8 mouse cellular contexts compared by ENCODE assay signal in the genomic region with DNA sequence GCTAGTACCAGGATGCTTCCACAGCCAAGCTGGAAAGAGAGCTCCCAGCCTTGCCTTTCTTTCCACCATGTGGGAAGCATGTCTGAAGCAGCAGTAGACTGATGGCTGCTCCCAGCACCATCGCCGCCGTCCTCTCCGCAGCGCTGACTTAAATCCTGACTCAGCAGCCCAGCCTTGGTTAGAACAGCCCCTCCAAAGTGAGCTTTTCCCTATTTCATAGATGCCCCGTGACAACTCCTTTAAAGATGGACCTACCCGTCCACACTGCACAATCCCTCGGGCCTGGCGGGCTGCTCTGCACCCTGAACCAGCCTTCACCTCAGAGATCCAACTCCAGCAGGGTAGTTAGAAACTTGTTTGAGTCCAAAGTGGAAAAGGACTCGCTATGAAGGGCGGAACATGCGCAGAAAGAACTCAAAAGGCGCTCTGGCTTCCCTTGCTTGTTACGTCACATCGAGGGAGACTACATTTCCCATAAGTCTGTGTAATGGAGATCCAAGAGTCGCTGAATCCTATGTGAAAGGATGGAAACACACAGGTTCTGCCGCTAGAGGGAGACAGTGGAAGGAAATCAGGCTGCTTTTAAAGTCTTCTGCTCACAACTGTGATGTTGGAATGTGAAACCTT. TPM values are rescaled to one million over a fixed set of nuclear protein-coding genes. Genes with fewer than 3 reads are reported as not detected.
DNase-seq lines count a peak whose midpoint lies in the region; ATAC-seq lines count a peak whose summit lies in the region.

Gene Gm28557, minus strand, starts transcription at position 411 of the 627 bp plus-strand sequence.

- no peaks in the 10 kb centered on the region for H3K9me3 ChIP-seq in hindbrain, embryonic 11.5 days (ENCODE audit: control insufficient read depth, low read length)

- no peak within 1 kb of the TSS for H3K27ac ChIP-seq in hindbrain, embryonic 11.5 days (ENCODE audit: low read depth, low read length)

- WGBS in hindbrain, embryonic 11.5 days: under 1% methylated on average over 17 of the region's 17 CpGs

- H3K36me3 ChIP-seq in hindbrain, embryonic 11.5 days (ENCODE audit: control insufficient read depth, insufficient read depth, low read length): no peaks in the 10 kb centered on the region

- peak within 1 kb of the TSS; percentile 49 for H3K4me2 ChIP-seq in hindbrain, embryonic 11.5 days (replicated peaks; ENCODE audit: low read depth, low read length)

- no peaks in the 10 kb centered on the region for H3K27me3 ChIP-seq in hindbrain, embryonic 11.5 days (ENCODE audit: control insufficient read depth, insufficient read depth, low read length)

- H3K9ac ChIP-seq in hindbrain, embryonic 11.5 days (ENCODE audit: low read depth, low read length): peak within 1 kb of the TSS; percentile 68

- ATAC-seq in hindbrain, embryonic 11.5 days (ENCODE audit: low FRiP score): peak; percentile 98

- peak; percentile 97 for DNase-seq in NIH3T3 (ENCODE audit: low read depth)
- peak; percentile 94 for DNase-seq in cerebellum, adult 9-11 months
- peak; percentile 97 to 99 for DNase-seq in frontal cortex, adult 2 months (ENCODE audit: extremely low spot score in 1 of 2, low spot score in 1 of 2)
- peak; percentile 93 for DNase-seq in hindbrain, embryonic 11.5 days (ENCODE audit: low spot score)
- peak; percentile 89 to 91 for DNase-seq in layer of hippocampus, postnatal 10 days (ENCODE audit: low spot score in 2 of 2)
- peak; percentile 96 for DNase-seq in lung, postnatal 10 days
- DNase-seq in ovary, postnatal 36 days (ENCODE audit: low spot score): peak; percentile 74
- peak; percentile 89 for DNase-seq in thymus, postnatal 25 days

- H3K4me1 ChIP-seq in hindbrain, embryonic 11.5 days (replicated peaks; ENCODE audit: control insufficient read depth, insufficient read depth, low read length): no peaks in the 10 kb centered on the region

- peak within 1 kb of the TSS; percentile 52 for H3K4me3 ChIP-seq in hindbrain, embryonic 11.5 days (ENCODE audit: low read depth, low read length)

RNA-seq across cellular contexts. Expression of gene Gm28557, which starts in this region (rescaled TPM):
- 1.6 and 2.0 TPM in 2 replicates for polyA plus RNA-seq in frontal cortex, adult 2 months (2012; rRNA removed)
- 1.9 and 3.3 TPM in 2 replicates for polyA plus RNA-seq in hindbrain, embryonic 11.5 days (2014; fragmentation: Nextera tagmentation; extraction: Ambion mirVana)
- 1 to 10 TPM; 1.6 to 1.7 TPM for total RNA-seq in layer of hippocampus, postnatal 10 days (2021)
